Mouse (Mus musculus) large intestine, adult 2 months (tissue): ENCODE data around the gene Havcr1. TPM values are rescaled to one million over a fixed set of nuclear protein-coding genes. Genes with fewer than 3 reads are reported as not detected.

Experiments used
- DNase-seq: peaks from one replicate; pipeline ENCODE4 v3.0.0-alpha.2; 2012; ENCODE audit warnings: low read depth, low spot score
- WGBS: fragments of 180-500 bp; shearing (Covaris S2); methylation state at CpG from one replicate; pipeline ENCODE4 v1.1.7; 2018; 5-methylcytosine and 5-hydroxymethylcytosine counted together
- polyA plus RNA-seq: library from polyadenylated mRNA; depleted of rRNA; stranded (reverse); fragments of >200 nt; gene quantifications from 2 replicates; pipeline ENCODE4 v1.2.3, GENCODE M21; 2012; rRNA removed

The Havcr1 gene
- polyA plus RNA-seq, 1 experiment: 0.58 TPM

DNA sequence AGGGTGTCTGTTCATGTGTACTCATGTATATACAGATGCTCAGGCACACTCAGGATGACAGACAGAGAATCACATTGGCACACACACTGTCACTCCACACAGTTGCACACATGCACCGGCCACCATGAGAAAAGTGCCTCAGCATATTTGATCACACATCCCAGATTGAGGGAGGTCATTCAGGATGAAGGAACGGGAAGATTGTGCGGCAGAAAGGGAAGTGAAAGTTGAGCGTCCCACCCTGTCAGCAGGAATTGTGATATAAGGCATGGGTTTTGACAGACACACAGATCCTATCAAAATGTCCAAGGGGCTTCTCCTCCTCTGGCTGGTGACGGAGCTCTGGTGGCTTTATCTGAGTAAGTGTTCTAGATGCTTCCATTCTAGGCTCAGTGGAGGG, 75.6 kb downstream of the Havcr1 start, which contains the start of gene Timd4:
TSS of gene Timd4 (plus strand) at position 290 of the 400 bp plus-strand sequence.
- 79% methylated on average over 5 of the region's 5 CpGs for WGBS
- DNase-seq: no peak

DNA sequence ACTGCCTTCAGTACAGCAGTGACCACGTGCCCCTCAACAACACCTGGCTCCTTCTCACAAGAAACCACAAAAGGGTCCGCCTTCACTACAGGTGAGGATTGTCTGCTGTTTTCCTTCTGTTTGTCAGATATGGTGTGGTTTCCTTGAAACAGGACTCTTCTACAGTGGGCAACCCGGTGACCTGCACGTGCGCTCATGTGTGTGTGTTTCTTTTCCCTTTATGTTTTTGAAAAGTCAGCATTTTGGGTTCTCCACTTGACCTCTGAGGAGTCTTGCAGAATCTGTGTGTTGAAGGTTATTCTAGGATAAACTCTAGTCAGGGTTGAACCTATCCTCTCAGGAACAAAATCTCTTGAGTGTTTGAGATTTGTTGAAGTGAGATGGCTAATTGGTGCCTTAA, 82.8 kb downstream of the Havcr1 start:
- DNase-seq: no peak
- 82% methylated on average over 5 of the region's 5 CpGs for WGBS

DNA sequence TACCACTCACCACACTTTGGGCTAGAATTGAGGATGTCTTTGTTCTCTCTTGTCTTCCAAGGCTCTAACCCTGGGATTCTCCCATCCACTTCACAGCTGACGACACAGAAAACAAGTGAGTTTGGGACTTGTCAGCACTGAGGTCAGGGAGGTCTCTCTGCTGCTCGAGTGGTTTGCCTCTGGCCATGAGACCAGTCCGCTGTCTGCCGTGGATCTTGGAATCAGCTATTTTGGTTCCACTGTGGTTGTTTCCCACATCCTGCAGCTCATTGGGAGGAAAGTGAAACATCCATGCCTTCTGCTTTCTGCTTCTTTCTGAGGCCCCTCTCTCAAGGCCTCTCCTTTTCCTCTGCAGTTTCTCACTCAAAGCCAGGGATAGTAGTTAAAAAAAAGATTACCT, 85.0 kb downstream of the Havcr1 start:
- 42% methylated on average over 4 of the region's 4 CpGs for WGBS
- DNase-seq: no peak

Other genes with a start within 250 kb of the Havcr1 start
- gene Gm12169, start 210.9 kb upstream of the Havcr1 start, polyA plus RNA-seq: not detected in 2 replicates
- gene BC053393, start 163.5 kb upstream of the Havcr1 start, polyA plus RNA-seq: not detected in 2 replicates
- gene Dppa1, start 105.8 kb upstream of the Havcr1 start, polyA plus RNA-seq: not detected in 2 replicates
- gene Timd2, start 28.0 kb upstream of the Havcr1 start, polyA plus RNA-seq: 1.6 and 3.3 TPM in 2 replicates
- gene Timd4, start 75.7 kb downstream of the Havcr1 start, polyA plus RNA-seq: 1.0 and 1.5 TPM in 2 replicates